Mouse (Mus musculus): ENCODE measurements around the gene Tagap. TPM values are rescaled to one million over a fixed set of nuclear protein-coding genes. Genes with fewer than 3 reads are reported as not detected.
"Not testable (repeated sequence)": the region's sequence is repeated elsewhere in the genome, so short reads cannot be mapped to it uniquely, and the experiment has no call there.

Tagap gene
- polyA plus RNA-seq, 1 experiment = 0.39 TPM

DNA sequence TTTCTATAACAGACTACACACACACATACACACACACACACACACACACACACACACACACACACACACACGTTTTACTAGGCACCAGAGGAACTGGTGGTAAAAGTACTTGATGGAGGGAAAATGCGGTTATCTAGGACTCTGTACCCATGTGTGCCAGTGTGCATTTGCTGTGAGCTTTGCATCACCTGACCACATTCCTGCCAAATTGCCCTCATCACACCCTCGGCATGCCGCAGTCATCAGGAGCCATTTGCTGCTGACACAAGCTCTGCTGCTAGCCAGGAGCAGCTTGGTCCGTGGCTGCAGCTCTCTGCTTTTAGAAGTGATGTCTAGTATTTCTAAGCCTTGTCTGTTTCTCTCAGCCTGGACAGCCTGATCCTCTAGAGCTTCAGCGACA is 44.0 kb downstream of the Tagap start:
- 24% methylated on average over 2 of the region's 6 CpGs for whole genome bisulfite sequencing
- DNase-seq; H3K4me3 ChIP-seq (replicated peaks; ENCODE audit: insufficient read depth, low read depth, low read length); H3K27me3 ChIP-seq (ENCODE audit: control insufficient read depth, insufficient read depth, low read length); H3K4me1 ChIP-seq (ENCODE audit: control insufficient read depth, insufficient read depth, low read length); H3K27ac ChIP-seq (ENCODE audit: insufficient read depth, low read length): not testable (repeated sequence)

DNA sequence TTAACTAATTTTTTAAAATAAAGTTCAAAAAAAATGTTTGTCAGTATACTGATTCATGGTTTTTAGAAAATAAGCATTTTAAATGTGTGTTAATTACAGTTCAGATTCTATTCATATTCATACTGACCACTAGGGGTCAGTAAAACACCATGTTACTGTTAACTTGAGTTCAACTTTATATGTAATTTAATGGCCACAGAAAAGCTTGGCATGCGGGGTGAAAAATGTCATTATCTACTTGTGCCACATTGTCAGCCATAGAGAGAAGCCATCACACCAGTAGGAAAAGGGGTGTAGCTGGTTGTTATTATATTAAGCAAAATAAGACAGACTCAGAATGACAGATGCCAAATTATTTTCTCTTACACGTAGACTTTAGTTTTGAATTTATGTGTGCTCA is 57.7 kb downstream of the Tagap start:
- 77% methylated on average over 1 of the region's 2 CpGs for WGBS
- not testable (repeated sequence) for H3K27ac ChIP-seq (ENCODE audit: insufficient read depth, low read length); H3K4me3 ChIP-seq (replicated peaks; ENCODE audit: insufficient read depth, low read depth, low read length); H3K27me3 ChIP-seq (ENCODE audit: control insufficient read depth, insufficient read depth, low read length); DNase-seq; H3K4me1 ChIP-seq (ENCODE audit: control insufficient read depth, insufficient read depth, low read length)

Other genes starting within 250 kb of the Tagap start
- 0.92 and 1.3 TPM in 2 replicates for gene Fndc1, start 98.7 kb upstream of the Tagap start, polyA plus RNA-seq (2012; rRNA removed)
- gene Rsph3a, start 19.6 kb downstream of the Tagap start, polyA plus RNA-seq (2012; rRNA removed) = 33.6 and 41.6 TPM in 2 replicates
- gene Gm49673, start 221.8 kb downstream of the Tagap start, polyA plus RNA-seq (2012; rRNA removed) = 0.89 and 1.7 TPM in 2 replicates
- gene Rnaset2a, start 222.1 kb downstream of the Tagap start, polyA plus RNA-seq (2012; rRNA removed) = 11.3 and 13.7 TPM in 2 replicates
- gene Fgfr1op, start 239.5 kb downstream of the Tagap start, polyA plus RNA-seq (2012; rRNA removed) = 19.3 and 20.5 TPM in 2 replicates

Measured in cerebellum, adult 2 months (tissue).